Mouse (Mus musculus): ENCODE results near the gene Anapc10.
"Not testable (repeated sequence)": the region's sequence is repeated elsewhere in the genome, so short reads cannot be mapped to it uniquely, and the experiment has no call there.

Anapc10 gene

DNA sequence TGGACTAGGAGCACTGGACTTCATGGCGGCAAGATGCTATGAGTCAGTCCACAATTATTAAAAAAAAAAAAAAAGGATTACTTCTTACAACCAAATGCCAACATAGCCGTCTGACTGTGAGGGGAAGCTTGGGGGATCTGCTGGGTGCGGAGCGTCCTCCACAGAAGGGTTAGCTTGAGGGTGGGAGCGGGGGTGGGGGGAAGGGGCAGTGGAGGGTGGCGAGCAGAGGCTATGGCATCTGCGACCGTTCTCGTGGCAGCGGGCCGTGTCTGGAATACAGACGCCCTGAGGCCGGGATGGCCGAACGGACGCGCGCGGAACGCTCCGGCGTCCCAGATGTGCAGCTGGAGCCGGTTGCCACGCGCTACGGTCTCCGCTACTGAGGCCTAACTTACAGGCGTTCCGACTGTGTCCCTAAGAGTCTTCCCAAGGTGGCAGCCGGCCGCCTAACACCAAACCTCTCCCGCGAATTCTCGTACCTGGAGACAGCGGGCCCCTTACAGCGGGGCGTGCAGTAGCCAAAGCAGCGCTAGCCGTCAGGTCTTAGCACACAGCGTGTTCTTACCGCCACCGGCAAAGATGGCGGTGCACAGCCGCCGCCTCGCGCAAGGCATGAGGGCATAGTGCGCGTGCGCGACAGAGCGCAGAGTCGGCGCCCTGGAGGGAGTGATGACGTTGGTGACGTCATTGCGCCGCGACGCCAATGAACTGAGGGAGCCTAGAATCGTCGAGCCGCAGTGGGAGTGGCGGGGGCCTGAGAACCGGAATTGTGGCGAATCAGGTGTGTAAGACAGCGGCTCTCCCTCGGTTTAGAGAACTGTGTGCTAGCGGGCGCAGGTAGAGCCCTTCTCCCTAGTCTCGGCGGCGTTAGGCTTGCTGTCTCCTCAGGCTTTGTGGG is at the start of gene Anapc10, which contains the start of gene Abce1:
Gene Anapc10, plus strand, starts transcription at position 757 of the 898 bp plus-strand sequence.
Gene Abce1, minus strand, starts transcription at position 677 of the 898 bp plus-strand sequence.
- DNase-seq (ENCODE audit: low spot score in 2 of 2) = peak; percentile 97 to 99

- DNase-seq (ENCODE audit: low spot score in 2 of 2) = no peak
Observed at GRCm38 (mm10) chr8:79676461-79676860, 35.2 kb upstream of the Anapc10 start.

- DNase-seq (ENCODE audit: low spot score in 2 of 2) = no peak
Observed at GRCm38 (mm10) chr8:79679005-79679404, 32.6 kb upstream of the Anapc10 start.

DNA sequence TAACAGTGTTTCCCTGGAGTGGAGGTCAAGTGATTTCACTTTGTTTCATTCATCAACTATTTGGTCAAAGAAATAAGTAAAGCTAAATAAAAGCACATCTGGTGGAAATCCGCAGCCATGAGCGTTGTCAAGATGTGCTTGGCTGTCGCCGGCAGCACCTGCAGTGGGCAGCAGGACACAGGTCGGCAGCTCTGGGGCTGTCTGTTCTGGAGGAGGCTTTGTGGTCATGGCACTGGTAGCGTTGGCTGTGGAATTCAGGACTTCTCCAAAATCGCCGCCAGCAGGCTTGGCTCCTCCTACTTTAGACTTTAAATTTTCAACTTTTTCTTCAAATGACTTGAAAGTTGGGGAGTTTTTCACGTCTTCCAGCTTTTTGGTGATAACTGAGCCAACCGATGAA is 31.5 kb upstream of the Anapc10 start:
- DNase-seq (ENCODE audit: low spot score in 2 of 2) = not testable (repeated sequence)

DNA sequence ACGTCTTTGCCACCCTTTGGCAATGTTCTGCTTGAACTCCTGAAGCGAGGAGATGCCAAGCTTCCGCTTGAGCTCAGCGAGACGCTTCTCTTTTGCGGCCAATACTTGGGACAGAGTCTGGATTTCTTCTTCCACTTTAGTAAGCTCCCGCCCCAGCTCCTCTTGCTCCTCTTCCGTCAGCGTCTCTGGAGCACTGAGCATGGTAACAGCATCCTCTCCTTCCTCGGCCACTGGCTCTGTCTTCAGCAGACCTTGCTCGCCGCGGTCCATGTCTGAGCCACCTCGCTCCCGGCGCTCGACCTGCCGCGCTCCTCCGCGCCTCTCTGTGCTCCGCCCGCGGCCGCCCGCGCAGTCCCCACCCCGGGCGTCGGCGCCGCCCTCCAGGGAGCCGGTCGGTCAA is 31.1 kb upstream of the Anapc10 start:
- no peak for DNase-seq (ENCODE audit: low spot score in 2 of 2)

DNA sequence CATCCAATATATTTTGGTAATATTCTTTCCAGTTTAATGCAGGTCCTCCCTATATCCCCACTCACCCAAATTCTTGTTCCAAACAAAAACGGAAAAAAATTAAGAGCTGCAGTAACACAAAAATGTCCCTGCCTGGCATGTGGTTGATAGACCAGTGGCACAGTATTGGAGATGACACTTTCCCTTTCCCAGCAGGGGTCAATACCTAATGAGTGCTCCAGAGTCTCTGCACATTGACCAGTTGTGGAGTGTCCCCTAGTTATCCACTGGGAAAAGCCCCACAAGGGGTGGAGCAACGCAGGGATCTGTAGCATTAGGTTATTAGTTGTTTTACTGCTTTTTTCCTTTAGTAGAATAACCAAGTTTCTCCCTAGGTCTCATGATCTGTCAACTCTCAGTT is 30.7 kb upstream of the Anapc10 start:
- no peak for DNase-seq (ENCODE audit: low spot score in 2 of 2)

GRCm38 (mm10) chr8:79685927-79686326 is 25.7 kb upstream of the Anapc10 start:
- DNase-seq (ENCODE audit: low spot score in 2 of 2) = not testable (repeated sequence)

DNA sequence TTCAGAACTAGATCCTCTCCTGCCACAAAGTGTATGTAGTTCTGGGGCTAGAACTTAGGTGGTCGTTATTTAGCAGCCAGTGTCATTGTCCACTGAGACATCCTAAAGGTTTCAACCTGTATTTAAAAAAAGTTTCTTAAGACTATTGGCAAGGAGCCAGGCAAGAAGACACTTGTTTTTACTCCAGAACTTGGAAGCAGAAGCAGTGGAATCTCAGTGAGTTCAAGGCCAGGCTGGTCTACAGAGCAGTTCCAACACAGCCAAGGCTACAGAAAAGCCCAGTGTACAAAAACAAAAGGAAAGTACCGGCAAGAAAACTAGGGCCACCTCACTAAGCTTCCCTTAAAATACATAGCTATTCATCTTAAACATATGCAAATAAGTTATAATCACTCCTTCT is 19.1 kb upstream of the Anapc10 start:
- DNase-seq (ENCODE audit: low spot score in 2 of 2) = no peak

DNA sequence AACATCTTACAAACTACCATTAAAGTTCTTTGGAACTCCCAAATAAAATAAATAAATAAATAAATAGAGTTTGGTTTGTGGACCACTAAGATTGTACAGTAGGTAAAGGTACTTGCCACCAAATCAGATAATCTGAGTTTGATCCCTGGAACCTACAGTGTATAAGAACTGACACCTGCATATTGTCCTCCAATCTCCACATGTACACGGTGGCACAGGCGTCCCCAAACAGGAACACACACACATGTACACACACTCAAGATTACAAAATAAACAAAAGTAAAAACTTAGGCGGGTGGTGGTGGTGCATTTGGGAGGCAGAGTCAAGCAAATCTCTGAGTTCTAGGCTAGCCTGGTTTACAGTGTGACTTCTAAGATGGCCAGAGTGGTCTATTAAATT is 4.9 kb upstream of the Anapc10 start:
- DNase-seq (ENCODE audit: low spot score in 2 of 2) = no peak

DNA sequence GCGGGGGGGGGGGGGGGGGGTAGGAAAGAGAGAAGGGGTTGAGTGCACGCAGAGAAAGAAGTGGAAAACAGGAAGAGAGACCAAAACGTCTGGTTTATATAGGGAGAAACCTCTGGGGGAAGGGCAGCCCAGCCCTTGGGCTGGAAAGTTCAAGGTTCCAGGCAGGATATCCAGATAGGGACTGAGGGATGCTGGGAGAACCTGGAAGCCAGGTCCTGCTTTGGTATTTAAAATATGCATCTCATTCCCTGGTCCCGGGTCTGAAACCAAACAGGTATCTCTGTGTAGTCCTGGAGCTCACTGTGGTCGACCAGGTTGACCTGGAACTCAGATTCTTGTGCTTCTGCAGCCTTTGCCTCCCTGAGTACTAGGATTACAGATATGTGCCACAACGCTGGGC is 1.1 kb downstream of the Anapc10 start:
- DNase-seq (ENCODE audit: low spot score in 2 of 2) = no peak

DNA sequence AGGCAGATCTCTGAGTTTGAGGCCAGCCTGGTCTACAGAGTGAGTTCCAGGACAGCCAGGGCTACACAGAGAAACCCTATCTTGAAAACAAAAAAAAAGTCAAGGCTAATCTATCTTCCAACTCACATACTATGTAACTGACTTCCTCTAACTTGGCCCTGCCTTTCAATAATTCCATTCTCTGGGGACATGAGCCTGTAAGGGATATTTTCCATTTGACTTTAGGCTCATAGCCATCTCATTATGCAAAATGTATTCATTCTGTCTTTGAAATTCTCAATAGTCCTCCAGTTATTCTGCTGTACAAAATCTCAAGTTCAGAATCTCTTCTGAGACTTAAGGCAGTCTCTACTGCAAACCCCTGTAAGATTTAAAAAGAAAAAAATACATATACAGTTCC is 9.9 kb downstream of the Anapc10 start:
- no peak for DNase-seq (ENCODE audit: low spot score in 2 of 2)

GRCm38 (mm10) chr8:79723308-79723707 is 11.7 kb downstream of the Anapc10 start:
- no peak for DNase-seq (ENCODE audit: low spot score in 2 of 2)

DNA sequence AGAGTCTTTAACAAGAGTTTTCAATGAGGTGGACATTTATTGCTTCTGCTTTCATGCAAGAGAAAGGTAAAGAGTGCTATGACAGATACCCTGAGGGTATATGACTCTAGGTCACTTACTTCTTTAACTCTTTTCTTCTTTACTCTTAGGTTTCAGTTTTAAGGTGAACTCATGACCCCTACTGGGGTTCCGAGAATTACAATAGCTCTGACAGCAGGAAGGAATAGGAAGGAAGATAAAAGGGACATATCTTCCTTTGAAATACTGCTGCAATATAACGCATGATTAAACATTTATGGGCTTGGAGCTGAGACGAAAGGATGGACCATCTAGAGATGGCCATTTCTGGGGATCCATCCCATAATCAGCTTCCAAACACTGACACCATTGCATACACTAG is 13.0 kb downstream of the Anapc10 start:
- DNase-seq (ENCODE audit: low spot score in 2 of 2) = no peak

- no peak for DNase-seq (ENCODE audit: low spot score in 2 of 2)
Observed at GRCm38 (mm10) chr8:79727900-79728299, 16.3 kb downstream of the Anapc10 start.

- DNase-seq (ENCODE audit: low spot score in 2 of 2) = peak in 1 of 2 experiments; percentile 5
Observed at GRCm38 (mm10) chr8:79734304-79734703, 22.7 kb downstream of the Anapc10 start.

- no peak for DNase-seq (ENCODE audit: low spot score in 2 of 2)
Observed at GRCm38 (mm10) chr8:79748171-79748570, 36.6 kb downstream of the Anapc10 start.

- DNase-seq (ENCODE audit: low spot score in 2 of 2) = no peak
Observed at GRCm38 (mm10) chr8:79748591-79748990, 37.0 kb downstream of the Anapc10 start.

DNA sequence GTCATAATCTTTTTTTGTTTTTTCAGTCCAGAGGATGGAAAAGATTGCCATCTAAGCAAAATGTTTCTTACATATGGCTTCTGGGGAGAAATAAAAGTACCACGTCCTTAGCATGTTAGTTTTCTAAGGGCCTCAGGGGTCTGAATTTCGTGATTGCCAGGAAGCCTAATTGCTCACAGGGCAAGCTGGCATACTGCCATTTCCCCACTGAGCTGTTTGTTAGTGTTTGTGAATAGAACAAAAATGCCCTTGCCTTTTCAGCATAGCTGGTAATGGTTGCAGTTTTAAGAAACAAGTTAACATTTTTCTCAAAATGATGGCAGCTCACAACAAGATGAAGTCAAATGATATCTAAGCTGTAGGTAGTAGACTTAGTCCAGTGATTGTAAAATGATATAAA is 38.7 kb downstream of the Anapc10 start:
- no peak for DNase-seq (ENCODE audit: low spot score in 2 of 2)

DNA sequence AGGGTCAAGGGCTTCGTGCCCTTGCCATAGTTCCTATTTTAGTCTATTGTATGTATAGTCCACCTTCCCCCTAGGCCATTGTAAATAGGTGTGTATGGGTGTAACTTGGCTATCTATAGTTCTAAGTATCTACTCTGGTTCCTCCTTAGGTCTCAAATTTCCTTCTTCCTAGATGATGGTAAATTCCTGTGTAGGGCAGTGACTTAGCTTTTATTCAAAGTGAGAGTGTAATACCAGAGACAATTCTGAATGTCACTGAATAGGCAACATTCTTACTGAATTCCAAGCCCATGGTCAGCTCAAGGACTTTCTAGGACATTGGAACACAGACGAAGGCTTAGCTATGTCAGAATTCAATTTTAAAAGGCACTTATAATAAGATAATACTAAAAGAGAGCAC is 83.3 kb downstream of the Anapc10 start:
- DNase-seq (ENCODE audit: low spot score in 2 of 2) = not testable (repeated sequence)

GRCm38 (mm10) chr8:79796690-79797089 is 85.1 kb downstream of the Anapc10 start:
- DNase-seq (ENCODE audit: low spot score in 2 of 2) = no peak

DNA sequence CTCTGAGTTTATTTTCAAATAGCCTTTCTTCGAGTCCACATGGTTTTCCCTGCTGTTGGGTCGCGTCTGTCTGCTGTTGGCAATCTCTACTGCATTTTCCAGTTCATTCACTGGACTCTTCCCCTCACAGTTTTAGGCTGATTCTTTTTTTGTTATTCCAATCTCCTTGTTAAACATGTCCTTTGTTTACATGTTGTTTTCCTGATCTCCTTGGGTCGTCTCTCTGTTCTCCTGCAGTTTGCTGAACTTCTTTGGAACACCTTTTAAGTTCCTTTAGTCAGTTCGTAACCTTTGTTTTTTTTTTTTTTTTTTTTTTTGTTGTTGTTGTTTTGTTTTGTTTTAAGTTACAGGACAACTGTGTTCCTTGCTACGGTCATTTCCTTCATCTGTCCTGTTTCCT is 92.9 kb downstream of the Anapc10 start:
- DNase-seq (ENCODE audit: low spot score in 2 of 2) = no peak

DNA sequence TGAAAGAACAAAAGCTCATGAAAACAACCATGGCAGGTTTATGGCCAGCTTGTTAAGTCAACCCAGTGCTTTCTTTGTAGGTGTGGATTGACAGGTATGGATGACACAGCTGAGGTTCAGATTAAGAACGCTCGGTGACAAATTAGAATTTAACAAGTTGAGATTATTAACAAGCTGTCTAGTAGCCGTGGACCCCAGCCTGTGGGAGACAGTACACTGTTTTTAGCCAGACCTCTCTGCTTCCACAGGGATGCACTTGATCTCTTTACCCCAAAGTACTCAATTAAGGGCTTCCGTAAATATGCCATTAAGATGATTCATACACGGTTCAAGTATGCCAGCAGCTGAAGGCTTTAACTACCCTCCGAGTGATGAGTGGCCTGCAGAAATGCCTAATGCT is 95.4 kb downstream of the Anapc10 start:
- DNase-seq (ENCODE audit: low spot score in 2 of 2) = no peak

GRCm38 (mm10) chr8:79826534-79826933 is 114.9 kb downstream of the Anapc10 start:
- no peak for DNase-seq (ENCODE audit: low spot score in 2 of 2)

Data from spleen, postnatal 14 days (tissue).